ENCODE assay signal across 21 mouse cellular contexts in the genomic region with DNA sequence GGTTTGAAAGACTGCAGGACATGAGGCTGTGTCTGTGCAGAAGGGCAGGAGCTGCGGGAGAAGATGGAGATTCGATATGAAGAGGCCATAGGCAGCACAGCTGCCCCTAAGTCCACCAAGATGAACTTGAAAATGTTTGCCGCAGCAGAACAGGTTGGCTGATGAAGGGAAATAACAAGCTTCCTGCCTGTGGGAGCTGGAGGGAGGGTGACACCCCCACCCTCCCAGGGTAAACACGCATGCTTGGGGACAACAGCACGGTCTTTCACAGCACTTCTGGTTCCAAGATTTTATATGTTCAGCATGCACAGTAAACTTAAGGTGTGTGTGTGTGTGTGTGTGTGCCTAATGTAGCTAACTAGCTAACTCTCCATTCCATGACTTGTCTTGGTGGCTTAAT. TPM values are rescaled to one million over a fixed set of nuclear protein-coding genes. Genes with fewer than 3 reads are reported as not detected.
A peak's percentile ranks its signal among the peaks of the same experiment; 100 is the strongest.
DNase-seq lines count a peak whose midpoint lies in the region; ATAC-seq and TF ChIP-seq lines count a peak whose summit lies in the region.
"Had no signal": no experiment of that assay in that cellular context is flagged by ENCODE, and none has a peak within 500 bp of the region (broad histone marks: within the 10 kb centered on the region; RNA-seq: fewer than 3 reads in every experiment).

No protein-coding gene starts in this region.

- peaks cover 24% of the 10 kb centered on the region for H3K4me1 ChIP-seq in forebrain, embryonic 13.5 days
- peaks cover 10% of the 10 kb centered on the region for H3K4me1 ChIP-seq in forebrain, embryonic 15.5 days
- H3K4me1 ChIP-seq in megakaryocyte, embryonic 14.5 days: peaks cover 87% of the 10 kb centered on the region
- peaks cover 28% of the 10 kb centered on the region for H3K4me1 ChIP-seq in limb, embryonic 15.5 days

- DNase-seq in left cerebral cortex, adult 2 months (ENCODE audit: extremely low spot score in 1 of 2, low spot score in 2 of 2): no peak
- DNase-seq: adrenal gland, adult 2 months; adrenal gland, postnatal 25 days; cerebellum, adult 18-20 months; cerebellum, postnatal 10 days; embryo, embryonic 11 days; forebrain, postnatal 0 days; gastrocnemius, postnatal 14 days; heart, adult 2 months; heart, postnatal 14 days had no signal

- no peak overlapping the region for H3K9ac ChIP-seq in forebrain, embryonic 13.5 days
- no peak overlapping the region for H3K9ac ChIP-seq in forebrain, embryonic 15.5 days (replicated peaks)
- no peak overlapping the region for H3K9ac ChIP-seq in limb, embryonic 15.5 days
- H3K9ac ChIP-seq: embryonic facial prominence, embryonic 15.5 days; forebrain, postnatal 0 days; heart, embryonic 15.5 days; hindbrain, embryonic 15.5 days had no signal

- intact Hi-C loops in left cerebral cortex, adult 2 months (cut with DNase I): no loop called here

- H3K4me3 ChIP-seq in forebrain, embryonic 13.5 days: no peak overlapping the region
- no peak overlapping the region for H3K4me3 ChIP-seq in forebrain, embryonic 15.5 days
- peak overlapping the region; percentile 81 for H3K4me3 ChIP-seq in megakaryocyte, embryonic 14.5 days (replicated peaks)
- no peak overlapping the region for H3K4me3 ChIP-seq in limb, embryonic 15.5 days
- H3K4me3 ChIP-seq in left cerebral cortex, adult 2 months: no peak overlapping the region
- H3K4me3 ChIP-seq: embryonic facial prominence, embryonic 15.5 days; heart, adult 2 months; heart, embryonic 15.5 days; hindbrain, embryonic 15.5 days had no signal

- no peaks in the 10 kb centered on the region for H3K36me3 ChIP-seq in forebrain, embryonic 13.5 days (ENCODE audit: poor library complexity, severe bottlenecking)
- no peaks in the 10 kb centered on the region for H3K36me3 ChIP-seq in forebrain, embryonic 15.5 days
- no peaks in the 10 kb centered on the region for H3K36me3 ChIP-seq in megakaryocyte, embryonic 14.5 days (replicated peaks; ENCODE audit: low read length)
- H3K36me3 ChIP-seq in limb, embryonic 15.5 days: no peaks in the 10 kb centered on the region
- H3K36me3 ChIP-seq: embryonic facial prominence, embryonic 15.5 days; heart, embryonic 15.5 days; hindbrain, embryonic 15.5 days had no signal

- no peaks in the 10 kb centered on the region for H3K9me3 ChIP-seq in forebrain, embryonic 13.5 days (replicated peaks)
- no peaks in the 10 kb centered on the region for H3K9me3 ChIP-seq in forebrain, embryonic 15.5 days
- no peaks in the 10 kb centered on the region for H3K9me3 ChIP-seq in megakaryocyte, embryonic 14.5 days
- H3K9me3 ChIP-seq in limb, embryonic 15.5 days: no peaks in the 10 kb centered on the region
- H3K9me3 ChIP-seq: embryonic facial prominence, embryonic 15.5 days; heart, embryonic 15.5 days; hindbrain, embryonic 15.5 days had no signal

- TF ChIP-seq CTCF in left cerebral cortex, adult 2 months (IDR thresholded peaks at IDR 0.05): no peak

- no peak overlapping the region for H3K4me2 ChIP-seq in forebrain, embryonic 13.5 days
- no peak overlapping the region for H3K4me2 ChIP-seq in forebrain, embryonic 15.5 days (replicated peaks)
- no peak overlapping the region for H3K4me2 ChIP-seq in limb, embryonic 15.5 days
- H3K4me2 ChIP-seq: embryonic facial prominence, embryonic 15.5 days; heart, embryonic 11.5 days; heart, embryonic 15.5 days; hindbrain, embryonic 15.5 days had no signal

- H3K27me3 ChIP-seq in forebrain, embryonic 13.5 days: no peaks in the 10 kb centered on the region
- H3K27me3 ChIP-seq in forebrain, embryonic 15.5 days: no peaks in the 10 kb centered on the region
- H3K27me3 ChIP-seq in megakaryocyte, embryonic 14.5 days (replicated peaks): no peaks in the 10 kb centered on the region
- no peaks in the 10 kb centered on the region for H3K27me3 ChIP-seq in limb, embryonic 15.5 days
- H3K27me3 ChIP-seq: embryonic facial prominence, embryonic 15.5 days; heart, embryonic 15.5 days; hindbrain, embryonic 15.5 days had no signal

- no peak for ATAC-seq in forebrain, embryonic 13.5 days
- no peak for ATAC-seq in forebrain, embryonic 15.5 days (replicated peaks)
- ATAC-seq in megakaryocyte, adult 5-6 weeks (ENCODE audit: poor library complexity, severe bottlenecking): no peak
- ATAC-seq in hematopoietic stem cell, adult 5-6 weeks (replicated peaks in 1 of 2; ENCODE audit: insufficient read depth in 1 of 2, low FRiP score in 2 of 2, low TSS enrichment in 1 of 2, low read depth in 1 of 2, poor library complexity in 2 of 2, severe bottlenecking in 2 of 2): peak; percentile 60 to 68
- no peak for ATAC-seq in limb, embryonic 15.5 days (ENCODE audit: insufficient number of reproducible peaks, low FRiP score, low TSS enrichment, low read depth)
- ATAC-seq in erythroblast, adult 5-6 weeks (replicated peaks; ENCODE audit: low FRiP score, poor library complexity, severe bottlenecking): no peak
- ATAC-seq: forebrain, postnatal 0 days had no signal

- 0 out of 2 replicates have a peak overlapping the region, but pooled peaks have one; percentile 5 for H3K27ac ChIP-seq in forebrain, embryonic 13.5 days
- H3K27ac ChIP-seq in forebrain, embryonic 15.5 days (replicated peaks): no peak overlapping the region
- 0 out of 2 replicates have a peak overlapping the region, but pooled peaks have one; percentile 6 for H3K27ac ChIP-seq in limb, embryonic 15.5 days
- H3K27ac ChIP-seq in left cerebral cortex, adult 2 months: no peak overlapping the region
- H3K27ac ChIP-seq: embryonic facial prominence, embryonic 15.5 days; heart, adult 2 months; heart, embryonic 15.5 days; hindbrain, embryonic 15.5 days had no signal

- WGBS in forebrain, embryonic 13.5 days: 93% methylated on average over 5 of the region's 5 CpGs
- WGBS in forebrain, embryonic 15.5 days: 89% methylated on average over 5 of the region's 5 CpGs
- 40% methylated on average over 5 of the region's 5 CpGs for WGBS in limb, embryonic 15.5 days

RNA-seq across cellular contexts. Expression of gene Mboat2, which starts 38.6 kb away (rescaled TPM):
- 61.0 and 66.5 TPM in 2 replicates for polyA plus RNA-seq in forebrain, embryonic 13.5 days (2015; fragmentation: Nextera tagmentation; extraction: Ambion mirVana)
- 70.7 and 72.5 TPM in 2 replicates for polyA plus RNA-seq in forebrain, embryonic 15.5 days (2015; fragmentation: Nextera tagmentation; extraction: Ambion mirVana)
- polyA plus RNA-seq in megakaryocyte, embryonic 14.5 days (2012; ENCODE audit: insufficient read depth, low replicate concordance): 1.6 and 3.3 TPM in 2 replicates
- 0.18 and 1.2 TPM in 2 replicates for total RNA-seq in megakaryocyte, adult 5-6 weeks (2015)
- 1.1 and 1.4 TPM in 2 replicates for total RNA-seq in megakaryocyte, adult 5-6 weeks (2017)
- total RNA-seq in hematopoietic stem cell, adult 5-6 weeks (2017): 20.1 and 23.3 TPM in 2 replicates
- polyA plus RNA-seq in limb, embryonic 15.5 days (2015; fragmentation: Nextera tagmentation; extraction: Ambion mirVana): 122 and 127 TPM in 2 replicates
- total RNA-seq in left cerebral cortex, adult 2 months (2021): 10 to 100 TPM; 78.7 to 85.3 TPM
- 14.0 and 15.4 TPM in 2 replicates for total RNA-seq in erythroblast, adult 5-6 weeks (2015; ENCODE audit: low replicate concordance)
- 22.3 and 28.5 TPM in 2 replicates for total RNA-seq in erythroblast, adult 5-6 weeks (2017; ENCODE audit: low replicate concordance)

Comparison
In these comparisons a context has a peak if more than half of its experiments do, and no peak if none do; other contexts are left out.
1. H3K27ac ChIP-seq: peak in forebrain, embryonic 13.5 days (single experiment) and limb, embryonic 15.5 days (single experiment); none in forebrain, embryonic 15.5 days (single experiment) and left cerebral cortex, adult 2 months (single experiment).
2. ATAC-seq: peak in hematopoietic stem cell, adult 5-6 weeks (2 of 2); none in forebrain, embryonic 13.5 days (single experiment), forebrain, embryonic 15.5 days (single experiment), megakaryocyte, adult 5-6 weeks (single experiment), limb, embryonic 15.5 days (single experiment) and erythroblast, adult 5-6 weeks (single experiment).